Mouse (Mus musculus): ENCODE results near the gene Pcsk7. TPM values are rescaled to one million over a fixed set of nuclear protein-coding genes. Genes with fewer than 3 reads are reported as not detected.
A peak's percentile ranks its signal among the peaks of the same experiment; 100 is the strongest.

The Pcsk7 gene
- polyA plus RNA-seq, 1 experiment: 17.2 TPM

- Histone ChIP-seq H3K79me2 (ENCODE audit: control insufficient read depth, insufficient read depth) (no peaks in the 10 kb centered on the region), H3K4me2 (ENCODE audit: low read depth) (no peak overlapping the region), H3ac (ENCODE audit: control insufficient read depth, insufficient read length) (no peak overlapping the region), H3K36me3 (ENCODE audit: control insufficient read depth, insufficient read depth) (peaks cover 27% of the 10 kb centered on the region), H3K27me3 (ENCODE audit: control insufficient read depth, insufficient read depth, insufficient read length) (no peaks in the 10 kb centered on the region), H3K4me3 (no peak overlapping the region)
- TF ChIP-seq TCF12 (IDR thresholded peaks at IDR 0.05; ENCODE audit: insufficient read depth, poor library complexity, severe bottlenecking): no peak
- no peak for TF ChIP-seq SRF (IDR thresholded peaks at IDR 0.05; ENCODE audit: control insufficient read depth, insufficient read length, low read depth)
- no peak for TF ChIP-seq MYOD1 (IDR thresholded peaks at IDR 0.05; ENCODE audit: control insufficient read depth in 1 of 3, insufficient read length in 2 of 3, low read depth in 2 of 3)
- no peak for TF ChIP-seq POLR2A (IDR thresholded peaks at IDR 0.05; ENCODE audit: insufficient read length, low read depth)
- TF ChIP-seq CEBPB (IDR thresholded peaks at IDR 0.05; ENCODE audit: insufficient read depth, poor library complexity, severe bottlenecking): no peak
- TF ChIP-seq REST (IDR thresholded peaks at IDR 0.05; ENCODE audit: insufficient read depth, insufficient read length): no peak
- no peak for TF ChIP-seq MAX (IDR thresholded peaks at IDR 0.05; ENCODE audit: low read depth)
- no peak for TF ChIP-seq TCF3 (IDR thresholded peaks at IDR 0.05; ENCODE audit: insufficient read length, low read depth)
- TF ChIP-seq MYOG (IDR thresholded peaks at IDR 0.05; ENCODE audit: control insufficient read depth in 1 of 3, insufficient read depth in 1 of 3, insufficient read length in 2 of 3, low read depth in 2 of 3): no peak
- no peak for TF ChIP-seq E2F4 (IDR thresholded peaks at IDR 0.05; ENCODE audit: insufficient read depth)
- no peak for TF ChIP-seq USF1 (IDR thresholded peaks at IDR 0.05; ENCODE audit: low read depth)
- no peak for TF ChIP-seq POLR2AphosphoS2 (IDR thresholded peaks at IDR 0.05; ENCODE audit: insufficient read length, low read depth)
Observed at GRCm38 (mm10) chr9:45877928-45878327, 28.4 kb upstream of the Pcsk7 start.

- no peaks in the 10 kb centered on the region for H3K79me2 ChIP-seq (ENCODE audit: control insufficient read depth, insufficient read depth)
Observed at GRCm38 (mm10) chr9:45893681-45894080, 12.6 kb upstream of the Pcsk7 start.

GRCm38 (mm10) chr9:45905196-45905595 is 1.1 kb upstream of the Pcsk7 start:
- Histone ChIP-seq H3ac (ENCODE audit: control insufficient read depth, insufficient read length) (peak overlapping the region; percentile 98), H3K4me3 (peak overlapping the region; percentile 94), H3K27me3 (ENCODE audit: control insufficient read depth, insufficient read depth, insufficient read length) (no peaks in the 10 kb centered on the region), H3K79me2 (ENCODE audit: control insufficient read depth, insufficient read depth) (peaks cover 25% of the 10 kb centered on the region), H3K36me3 (ENCODE audit: control insufficient read depth, insufficient read depth) (peaks cover 4% of the 10 kb centered on the region), H3K4me2 (ENCODE audit: low read depth) (peak overlapping the region; percentile 98)
- TF ChIP-seq TCF3 (IDR thresholded peaks at IDR 0.05; ENCODE audit: insufficient read length, low read depth) (no peak), E2F4 (IDR thresholded peaks at IDR 0.05; ENCODE audit: insufficient read depth) (no peak)

More at GRCm38 (mm10) chr9:45893681-45894080, 12.6 kb upstream of the Pcsk7 start:
- TF ChIP-seq POLR2A (IDR thresholded peaks at IDR 0.05; ENCODE audit: insufficient read length, low read depth) (no peak), CEBPB (IDR thresholded peaks at IDR 0.05; ENCODE audit: insufficient read depth, poor library complexity, severe bottlenecking) (no peak), MYOG (IDR thresholded peaks at IDR 0.05; ENCODE audit: control insufficient read depth in 1 of 3, insufficient read depth in 1 of 3, insufficient read length in 2 of 3, low read depth in 2 of 3) (no peak), REST (IDR thresholded peaks at IDR 0.05; ENCODE audit: insufficient read depth, insufficient read length) (no peak), MYOD1 (IDR thresholded peaks at IDR 0.05; ENCODE audit: control insufficient read depth in 1 of 3, insufficient read length in 2 of 3, low read depth in 2 of 3) (no peak), TCF3 (IDR thresholded peaks at IDR 0.05; ENCODE audit: insufficient read length, low read depth) (no peak), TCF12 (IDR thresholded peaks at IDR 0.05; ENCODE audit: insufficient read depth, poor library complexity, severe bottlenecking) (no peak), SRF (IDR thresholded peaks at IDR 0.05; ENCODE audit: control insufficient read depth, insufficient read length, low read depth) (no peak), POLR2AphosphoS2 (IDR thresholded peaks at IDR 0.05; ENCODE audit: insufficient read length, low read depth) (no peak), E2F4 (IDR thresholded peaks at IDR 0.05; ENCODE audit: insufficient read depth) (no peak), MAX (IDR thresholded peaks at IDR 0.05; ENCODE audit: low read depth) (no peak), USF1 (IDR thresholded peaks at IDR 0.05; ENCODE audit: low read depth) (no peak)
- H3K36me3 ChIP-seq (ENCODE audit: control insufficient read depth, insufficient read depth): peaks cover 47% of the 10 kb centered on the region
- no peaks in the 10 kb centered on the region for H3K27me3 ChIP-seq (ENCODE audit: control insufficient read depth, insufficient read depth, insufficient read length)
- no peak overlapping the region for H3K4me2 ChIP-seq (ENCODE audit: low read depth)
- no peak overlapping the region for H3K4me3 ChIP-seq
- H3ac ChIP-seq (ENCODE audit: control insufficient read depth, insufficient read length): no peak overlapping the region

DNA sequence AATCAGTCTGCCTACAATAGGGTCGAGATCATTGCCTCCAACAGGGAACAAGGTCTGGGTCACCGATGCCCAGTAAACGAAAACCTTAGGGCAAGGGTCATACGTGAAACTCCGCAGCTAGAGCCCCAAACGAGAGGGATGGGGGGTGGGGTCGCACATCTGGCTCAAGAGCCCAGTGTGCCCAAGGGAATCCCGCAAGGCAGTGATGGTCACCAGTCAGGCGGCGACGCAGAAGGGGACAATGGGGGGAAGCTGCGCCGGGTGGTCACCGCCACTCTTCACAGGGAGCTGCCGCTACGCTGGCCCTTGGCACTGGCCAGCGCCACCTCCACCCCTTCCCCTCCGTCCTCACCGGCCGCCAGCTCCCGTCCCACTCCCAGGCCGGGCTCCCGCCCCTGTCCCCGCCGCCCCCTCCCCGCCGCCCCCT is 473 bp upstream of the Pcsk7 start:
- Histone ChIP-seq H3K4me2 (ENCODE audit: low read depth) (peak overlapping the region; percentile 98), H3K27me3 (ENCODE audit: control insufficient read depth, insufficient read depth, insufficient read length) (no peaks in the 10 kb centered on the region), H3K36me3 (ENCODE audit: control insufficient read depth, insufficient read depth) (peaks cover 4% of the 10 kb centered on the region), H3K4me3 (peak overlapping the region; percentile 94), H3K79me2 (ENCODE audit: control insufficient read depth, insufficient read depth) (peaks cover 25% of the 10 kb centered on the region), H3ac (ENCODE audit: control insufficient read depth, insufficient read length) (peak overlapping the region; percentile 98)
- TF ChIP-seq CEBPB (IDR thresholded peaks at IDR 0.05; ENCODE audit: insufficient read depth, poor library complexity, severe bottlenecking) (no peak), POLR2AphosphoS2 (IDR thresholded peaks at IDR 0.05; ENCODE audit: insufficient read length, low read depth) (peak; percentile 23), POLR2A (IDR thresholded peaks at IDR 0.05; ENCODE audit: insufficient read length, low read depth) (no peak)

DNA sequence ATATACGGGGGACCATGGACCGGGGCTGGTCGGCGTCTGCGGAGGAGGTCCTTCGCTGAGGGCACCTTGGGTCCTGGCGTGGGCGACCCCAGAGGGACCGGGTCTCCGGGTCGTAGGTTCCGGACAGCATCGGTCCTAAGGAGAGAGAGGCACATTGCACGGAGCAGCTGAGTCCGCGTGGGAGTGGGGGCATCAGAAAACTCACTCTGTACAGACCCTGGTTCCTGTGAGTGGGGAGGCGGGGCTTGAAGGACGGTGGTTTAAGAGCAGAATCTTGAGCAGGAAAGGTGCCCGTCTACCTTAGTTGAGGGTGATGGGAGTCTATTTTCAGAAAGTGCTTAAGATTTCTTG is 756 bp downstream of the Pcsk7 start:
- TF ChIP-seq MAX (IDR thresholded peaks at IDR 0.05; ENCODE audit: low read depth): no peak
- no peak for TF ChIP-seq E2F4 (IDR thresholded peaks at IDR 0.05; ENCODE audit: insufficient read depth)
- TF ChIP-seq POLR2AphosphoS2 (IDR thresholded peaks at IDR 0.05; ENCODE audit: insufficient read length, low read depth): no peak
- no peak for TF ChIP-seq TCF3 (IDR thresholded peaks at IDR 0.05; ENCODE audit: insufficient read length, low read depth)
- TF ChIP-seq MYOD1 (IDR thresholded peaks at IDR 0.05; ENCODE audit: control insufficient read depth in 1 of 3, insufficient read length in 2 of 3, low read depth in 2 of 3): no peak
- TF ChIP-seq TCF12 (IDR thresholded peaks at IDR 0.05; ENCODE audit: insufficient read depth, poor library complexity, severe bottlenecking): no peak
- no peak for TF ChIP-seq POLR2A (IDR thresholded peaks at IDR 0.05; ENCODE audit: insufficient read length, low read depth)
- no peak for TF ChIP-seq REST (IDR thresholded peaks at IDR 0.05; ENCODE audit: insufficient read depth, insufficient read length)
- no peak for TF ChIP-seq MYOG (IDR thresholded peaks at IDR 0.05; ENCODE audit: control insufficient read depth in 1 of 3, insufficient read depth in 1 of 3, insufficient read length in 2 of 3, low read depth in 2 of 3)
- no peak for TF ChIP-seq USF1 (IDR thresholded peaks at IDR 0.05; ENCODE audit: low read depth)
- no peak for TF ChIP-seq CEBPB (IDR thresholded peaks at IDR 0.05; ENCODE audit: insufficient read depth, poor library complexity, severe bottlenecking)
- no peak for TF ChIP-seq SRF (IDR thresholded peaks at IDR 0.05; ENCODE audit: control insufficient read depth, insufficient read length, low read depth)
- no peaks in the 10 kb centered on the region for H3K27me3 ChIP-seq (ENCODE audit: control insufficient read depth, insufficient read depth, insufficient read length)
- peak overlapping the region; percentile 78 for H3K4me2 ChIP-seq (ENCODE audit: low read depth)
- H3ac ChIP-seq (ENCODE audit: control insufficient read depth, insufficient read length): peak overlapping the region; percentile 98
- peaks cover 25% of the 10 kb centered on the region for H3K79me2 ChIP-seq (ENCODE audit: control insufficient read depth, insufficient read depth)
- H3K36me3 ChIP-seq (ENCODE audit: control insufficient read depth, insufficient read depth): peaks cover 13% of the 10 kb centered on the region
- H3K4me3 ChIP-seq: peak overlapping the region; percentile 94

Data from myocyte (in vitro differentiated cells).